Mouse (Mus musculus) midbrain, postnatal 0 days (tissue): ENCODE results near the gene Cacybp. TPM values are rescaled to one million over a fixed set of nuclear protein-coding genes. Genes with fewer than 3 reads are reported as not detected.
A peak's percentile ranks its signal among the peaks of the same experiment; 100 is the strongest.

Experiments used
- ATAC-seq: fragments of 200-750 bp; cut with Nextera tagmentation; 2 replicates; pipeline ENCODE4 v1.8.0; 2017; ENCODE audit warnings: moderate number of reproducible peaks, mild to moderate bottlenecking, moderate TSS enrichment, moderate library complexity; ENCODE audit not compliant: low FRiP score
- DNase-seq: peaks from one replicate; pipeline ENCODE4 v3.0.0-alpha.2; 2015; ENCODE audit warnings: low spot score
- H3K27ac ChIP-seq: fragments of 300-500 bp; sonication (generic); 2 replicates; pipeline ENCODE4 v1.5.1; 2014; ENCODE audit warnings: low read depth, mild to moderate bottlenecking, low read length, mixed read lengths
- H3K27me3 ChIP-seq: fragments of 300-500 bp; sonication (generic); 2 replicates; pipeline ENCODE4 v1.6.1; 2014; ENCODE audit warnings: low read length, control low read depth, mixed read lengths; ENCODE audit not compliant: insufficient read depth
- H3K36me3 ChIP-seq: fragments of 300-500 bp; sonication (generic); 2 replicates; pipeline ENCODE4 v1.6.1; 2014; ENCODE audit warnings: low read length, control low read depth, mixed read lengths; ENCODE audit not compliant: insufficient read depth
- H3K4me1 ChIP-seq: fragments of 300-500 bp; sonication (generic); 2 replicates; pipeline ENCODE4 v1.6.1; 2014; ENCODE audit warnings: mild to moderate bottlenecking, control low read depth, antibody characterized with exemption, low read length, mixed read lengths; ENCODE audit not compliant: insufficient read depth
- H3K4me2 ChIP-seq: fragments of 300-500 bp; sonication (generic); 2 replicates; pipeline ENCODE4 v1.6.1; 2014; ENCODE audit warnings: low read depth, mild to moderate bottlenecking, low read length, mixed read lengths; ENCODE audit not compliant: poor library complexity, severe bottlenecking
- H3K4me3 ChIP-seq: fragments of 300-500 bp; sonication (generic); 2 replicates; pipeline ENCODE4 v1.5.1; 2014; ENCODE audit warnings: low read depth, mild to moderate bottlenecking, low read length, moderate library complexity
- H3K9ac ChIP-seq: fragments of 300-500 bp; sonication (generic); replicated peaks from 2 replicates; pipeline ENCODE4 v1.6.1; 2014; ENCODE audit warnings: mild to moderate bottlenecking, low read length, moderate library complexity, mixed read lengths; ENCODE audit not compliant: poor library complexity, severe bottlenecking
- H3K9me3 ChIP-seq: fragments of 300-500 bp; sonication (generic); 2 replicates; pipeline ENCODE4 v1.6.1; 2016; ENCODE audit warnings: low read length, control low read depth
- CTCF ChIP-seq: IDR thresholded peaks from 2 replicates; pipeline ENCODE4 v1.5.1; 2016; ENCODE audit warnings: antibody characterized with exemption, mild to moderate bottlenecking
- WGBS: fragments of 180-500 bp; shearing (Covaris S2); extraction: QIAGEN DNeasy Blood & Tissue Kit; methylation state at CpG from one replicate; pipeline ENCODE4 v1.1.7; 2014; 5-methylcytosine and 5-hydroxymethylcytosine counted together
- polyA plus RNA-seq: library from polyadenylated mRNA; unstranded; fragments of >200 nt; fragmentation: Nextera tagmentation; extraction: Ambion mirVana; gene quantifications from 2 replicates; pipeline ENCODE4 v1.2.1, GENCODE M21; 2015
- total RNA-seq: library from RNA; depleted of rRNA; stranded (reverse); fragments of >200 nt; gene quantifications from 2 replicates; pipeline ENCODE4 v1.2.3, GENCODE M21; 2014

Cacybp gene
- total and polyA plus RNA-seq, 2 experiments from 2014 or later = 126 to 328 TPM

DNA sequence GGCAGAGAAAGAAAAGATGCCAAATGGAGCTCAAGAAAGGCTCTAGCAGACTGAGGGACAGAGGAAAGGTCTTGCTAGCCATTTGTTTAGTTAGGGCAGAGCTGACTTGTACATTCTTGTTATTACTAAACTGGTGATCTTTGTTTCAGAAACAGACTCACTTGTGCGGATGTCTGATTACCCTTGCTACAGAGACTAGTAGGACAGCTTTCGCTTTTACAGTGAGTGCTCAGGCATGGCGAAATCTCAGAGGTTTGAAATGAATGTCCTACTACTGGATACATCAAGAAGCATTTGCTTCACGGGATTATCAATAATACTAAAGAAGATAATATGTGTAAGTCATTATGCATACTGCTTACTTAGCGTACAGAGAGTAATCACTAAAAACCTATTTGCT lies 32.0 kb upstream of the Cacybp start:
- DNase-seq = no peak
- 88% methylated on average over 5 of the region's 5 CpGs for WGBS
- H3K4me1 ChIP-seq = no peaks in the 10 kb centered on the region
- TF ChIP-seq CTCF = no peak
- H3K4me3 ChIP-seq = no peak overlapping the region
- H3K27me3 ChIP-seq = no peaks in the 10 kb centered on the region
- no peak for ATAC-seq
- H3K9me3 ChIP-seq = no peaks in the 10 kb centered on the region
- no peak overlapping the region for H3K9ac ChIP-seq
- 0 out of 2 replicates have a peak, but pooled peaks cover 6% of the 10 kb centered on the region for H3K36me3 ChIP-seq
- no peak overlapping the region for H3K27ac ChIP-seq
- no peak overlapping the region for H3K4me2 ChIP-seq

DNA sequence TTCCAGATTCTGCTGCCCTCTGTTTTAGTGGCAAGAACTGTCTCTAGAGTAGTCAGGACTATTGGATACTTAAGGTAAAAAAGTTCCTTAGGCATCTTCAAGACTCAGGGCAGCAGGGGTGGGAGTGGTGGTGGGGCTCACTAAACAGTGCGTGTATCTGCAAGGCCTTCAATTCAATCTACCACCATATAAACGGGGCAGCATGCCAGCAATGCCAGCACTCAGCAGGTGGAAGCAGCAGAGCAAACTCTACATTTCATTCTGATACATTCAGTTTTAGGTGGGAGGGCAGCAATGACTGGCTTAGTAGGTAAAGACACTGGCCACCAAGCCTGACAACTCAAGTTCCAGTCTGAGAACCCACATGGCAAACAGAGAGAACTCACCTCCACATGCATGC lies 27.4 kb upstream of the Cacybp start:
- Histone ChIP-seq H3K36me3 (0 out of 2 replicates have a peak, but pooled peaks cover 7% of the 10 kb centered on the region), H3K4me1 (no peaks in the 10 kb centered on the region), H3K9me3 (no peaks in the 10 kb centered on the region), H3K27ac (no peak overlapping the region), H3K4me2 (no peak overlapping the region), H3K9ac (no peak overlapping the region), H3K4me3 (no peak overlapping the region), H3K27me3 (no peaks in the 10 kb centered on the region)
- no peak for ATAC-seq
- 90% methylated on average over 2 of the region's 2 CpGs for WGBS
- TF ChIP-seq CTCF = no peak
- DNase-seq = no peak

DNA sequence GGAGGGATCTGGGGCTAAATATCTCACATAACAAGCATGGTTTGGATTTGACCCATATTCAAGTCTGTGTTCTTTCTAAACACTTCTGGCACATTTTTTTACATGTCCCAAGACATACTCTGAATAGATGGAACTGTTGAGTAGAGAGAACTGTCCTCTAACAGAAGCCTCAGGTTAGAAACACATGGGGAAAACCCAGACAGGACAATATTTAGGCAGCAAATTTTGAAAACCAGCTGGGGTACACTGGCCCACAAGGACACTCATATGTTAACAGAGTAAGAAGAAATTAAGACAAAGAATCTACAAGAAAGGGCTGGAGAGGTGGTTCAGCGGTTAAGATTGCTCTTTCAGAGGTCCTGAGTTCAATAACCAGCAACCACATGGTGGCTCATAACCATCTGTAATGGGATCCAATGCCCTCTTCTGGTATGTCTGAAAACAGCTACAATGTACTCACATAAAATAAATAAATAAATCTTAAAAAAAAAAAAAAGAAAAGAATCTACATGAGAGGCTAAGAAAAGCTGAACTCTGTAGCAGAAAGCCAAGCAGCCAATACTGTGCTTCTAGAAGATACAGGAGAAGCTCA lies 26.3 kb upstream of the Cacybp start:
- Histone ChIP-seq H3K9ac (no peak overlapping the region), H3K4me3 (no peak overlapping the region), H3K9me3 (no peaks in the 10 kb centered on the region), H3K4me2 (no peak overlapping the region), H3K27ac (no peak overlapping the region), H3K36me3 (0 out of 2 replicates have a peak, but pooled peaks cover 9% of the 10 kb centered on the region), H3K4me1 (no peaks in the 10 kb centered on the region), H3K27me3 (no peaks in the 10 kb centered on the region)
- TF ChIP-seq CTCF = peak; percentile 24; the same call in 1 of the 2 replicates
- DNase-seq (no peak), ATAC-seq (no peak)
- 92% methylated on average over 1 of the region's 1 CpGs for WGBS

DNA sequence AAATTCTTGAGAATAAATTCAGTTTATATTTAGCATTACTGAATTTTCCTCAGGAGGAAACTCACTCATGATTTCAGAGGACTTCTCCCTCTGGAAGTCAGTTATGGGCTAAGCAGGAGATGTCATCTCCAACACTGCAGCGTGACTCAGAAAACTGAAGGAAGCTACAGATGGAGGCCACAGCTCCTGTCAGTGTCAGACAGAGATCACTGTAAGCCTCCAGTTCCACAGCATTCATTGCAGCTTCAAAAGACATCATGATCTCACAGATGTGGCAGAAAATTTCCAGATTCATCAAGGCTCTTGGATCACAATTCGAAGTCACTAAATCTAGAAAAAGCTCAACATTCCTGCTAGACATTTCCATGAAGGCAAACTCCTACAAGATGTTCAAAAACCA lies 25.3 kb upstream of the Cacybp start:
- H3K4me2 ChIP-seq = no peak overlapping the region
- DNase-seq (no peak), ATAC-seq (no peak)
- no peak overlapping the region for H3K4me3 ChIP-seq
- TF ChIP-seq CTCF = no peak
- no peaks in the 10 kb centered on the region for H3K9me3 ChIP-seq
- H3K27ac ChIP-seq = no peak overlapping the region
- no peak overlapping the region for H3K9ac ChIP-seq
- H3K4me1 ChIP-seq = no peaks in the 10 kb centered on the region
- H3K36me3 ChIP-seq = 0 out of 2 replicates have a peak, but pooled peaks cover 9% of the 10 kb centered on the region
- H3K27me3 ChIP-seq = no peaks in the 10 kb centered on the region
- whole genome bisulfite sequencing = 90% methylated on average over 2 of the region's 2 CpGs

DNA sequence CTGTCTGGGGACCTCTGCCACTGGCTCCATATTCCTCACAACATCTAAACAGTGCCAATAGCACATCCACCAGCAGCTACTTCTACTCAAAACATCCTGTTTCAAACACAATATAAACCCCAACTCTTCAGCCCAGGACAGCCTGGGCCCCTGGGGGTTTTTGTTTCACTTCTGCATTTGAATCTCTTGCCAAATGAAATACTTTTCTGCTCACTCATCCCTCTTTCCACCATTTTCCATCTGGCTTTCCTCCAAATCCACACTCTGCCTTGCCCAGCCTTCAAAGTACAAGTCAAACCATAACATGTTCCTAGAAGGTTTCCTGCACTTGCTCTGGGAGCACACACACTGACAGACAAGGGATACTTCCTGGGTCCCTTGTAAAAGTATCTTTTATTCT lies 21.2 kb upstream of the Cacybp start:
- DNase-seq = no peak
- H3K9ac ChIP-seq = no peak overlapping the region
- no peaks in the 10 kb centered on the region for H3K9me3 ChIP-seq
- H3K4me3 ChIP-seq = no peak overlapping the region
- H3K27me3 ChIP-seq = no peaks in the 10 kb centered on the region
- H3K27ac ChIP-seq = no peak overlapping the region
- ATAC-seq = no peak
- 0 out of 2 replicates have a peak, but pooled peaks cover 2% of the 10 kb centered on the region for H3K36me3 ChIP-seq
- no peak for TF ChIP-seq CTCF
- H3K4me2 ChIP-seq = no peak overlapping the region
- no peaks in the 10 kb centered on the region for H3K4me1 ChIP-seq

DNA sequence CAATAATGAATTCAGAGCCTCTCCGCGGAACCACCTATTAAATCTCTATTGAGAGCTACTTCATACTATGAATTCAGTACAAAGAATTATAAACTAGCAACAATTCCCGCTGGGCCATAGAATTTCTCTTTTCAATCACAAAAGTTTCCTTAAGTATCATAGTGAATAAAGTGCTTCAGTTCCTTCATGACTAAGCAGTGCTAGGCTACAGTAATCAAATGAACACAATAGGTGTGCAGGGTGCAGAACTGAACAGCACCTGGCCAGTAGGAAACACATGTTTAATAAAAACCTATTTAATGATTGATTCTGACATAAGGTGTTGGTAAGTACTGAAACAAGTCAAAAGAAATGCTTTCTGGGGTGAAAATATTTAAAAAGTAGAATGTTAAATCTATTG lies 19.4 kb upstream of the Cacybp start:
- no peaks in the 10 kb centered on the region for H3K9me3 ChIP-seq
- TF ChIP-seq CTCF = no peak
- 0 out of 2 replicates have a peak, but pooled peaks cover 2% of the 10 kb centered on the region for H3K36me3 ChIP-seq
- H3K27ac ChIP-seq = no peak overlapping the region
- no peak overlapping the region for H3K4me2 ChIP-seq
- WGBS = 60% methylated on average over 3 of the region's 3 CpGs
- no peaks in the 10 kb centered on the region for H3K27me3 ChIP-seq
- no peak overlapping the region for H3K4me3 ChIP-seq
- H3K9ac ChIP-seq = no peak overlapping the region
- no peaks in the 10 kb centered on the region for H3K4me1 ChIP-seq
- DNase-seq (no peak), ATAC-seq (no peak)
